Mouse (Mus musculus): Measurements from ENCODE around the gene Eif4enif1.
A peak's percentile ranks its signal among the peaks of the same experiment; 100 is the strongest.
"Not testable (repeated sequence)": the region's sequence is repeated elsewhere in the genome, so short reads cannot be mapped to it uniquely, and the experiment has no call there.

Eif4enif1 gene

GRCm38 (mm10) chr11:3202231-3202701, at the start of gene Eif4enif1:
Eif4enif1 (plus strand) TSS chr11:3202392.
- DNase-seq (ENCODE audit: low read depth, low spot score), result peak; percentile 95

DNA sequence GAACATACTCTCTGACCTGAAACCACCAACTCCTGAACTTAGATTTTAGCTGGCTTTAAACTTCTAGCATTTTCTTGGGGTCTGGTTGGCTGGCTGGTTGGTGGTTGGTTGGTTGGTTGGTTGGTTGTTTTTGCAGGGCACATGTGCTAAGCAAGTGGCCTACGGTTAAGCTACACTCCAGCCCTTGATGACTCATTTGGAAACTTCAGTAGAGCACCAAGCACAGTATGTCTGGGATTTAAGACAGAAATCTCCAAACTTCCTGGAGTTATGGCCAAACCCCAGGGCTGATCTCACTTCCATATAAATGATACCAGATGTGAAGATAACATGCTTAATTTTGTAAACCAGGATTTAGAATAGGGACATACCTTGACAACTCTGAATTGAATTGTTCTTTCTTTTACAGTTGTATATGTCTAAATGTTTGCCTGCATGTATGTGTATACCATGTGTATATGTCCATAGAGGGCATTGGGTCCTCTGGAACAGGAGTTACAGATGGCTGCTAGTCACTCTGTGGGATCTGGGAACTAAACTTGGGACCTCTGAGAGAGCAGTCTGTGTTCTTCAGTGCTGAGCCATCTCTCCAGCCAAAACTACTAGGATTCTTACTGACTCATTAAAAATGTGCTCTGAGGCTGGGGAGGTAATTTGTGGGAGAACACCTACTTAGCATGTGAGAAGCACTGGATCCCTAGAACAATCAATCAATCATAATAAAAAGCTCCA, 48.4 kb upstream of the Eif4enif1 start:
- peak; percentile 51 for DNase-seq (ENCODE audit: low read depth, low spot score)

DNA sequence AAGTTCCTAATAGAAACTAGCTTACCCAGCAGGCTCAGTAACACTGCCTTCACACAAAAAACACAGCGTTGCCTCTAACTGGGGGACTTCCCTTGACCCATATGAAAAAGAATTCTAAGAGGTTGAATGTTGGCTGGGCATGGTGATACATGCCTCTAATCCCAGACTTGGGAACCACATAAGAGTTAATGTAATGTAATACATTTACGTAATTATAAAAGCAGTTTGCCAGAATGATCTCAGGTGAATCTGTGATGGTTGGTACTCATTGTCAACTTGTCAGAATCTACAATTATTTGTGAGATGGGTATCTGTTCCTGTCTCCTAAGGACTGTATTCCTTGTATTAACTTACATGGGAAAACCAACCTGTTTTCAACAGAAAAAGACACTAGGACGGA, 45.2 kb upstream of the Eif4enif1 start:
- not testable (repeated sequence) for DNase-seq (ENCODE audit: low read depth, low spot score)

- not testable (repeated sequence) for DNase-seq (ENCODE audit: low read depth, low spot score)
Measured at GRCm38 (mm10) chr11:3157996-3158395, 44.2 kb upstream of the Eif4enif1 start.

DNA sequence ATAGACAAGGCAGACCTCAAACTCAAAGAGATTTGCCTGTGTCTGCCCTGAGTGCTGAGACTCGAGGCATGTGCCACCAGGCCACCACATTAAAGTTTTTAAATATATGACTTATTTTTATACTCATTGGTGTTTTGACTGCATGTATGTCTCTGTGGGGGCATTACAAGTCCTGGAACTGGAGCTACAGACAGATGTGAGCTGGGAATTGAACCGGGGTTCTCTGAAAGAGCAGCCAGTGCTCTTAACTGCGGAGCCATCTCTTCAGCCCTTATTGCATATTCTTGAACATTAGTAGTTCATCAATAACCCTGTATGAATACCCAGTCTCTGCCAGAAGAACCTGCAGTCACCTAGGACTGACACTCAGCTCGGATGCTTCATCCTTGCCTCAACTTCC, 43.4 kb upstream of the Eif4enif1 start:
- DNase-seq (ENCODE audit: low read depth, low spot score), result not testable (repeated sequence)

DNA sequence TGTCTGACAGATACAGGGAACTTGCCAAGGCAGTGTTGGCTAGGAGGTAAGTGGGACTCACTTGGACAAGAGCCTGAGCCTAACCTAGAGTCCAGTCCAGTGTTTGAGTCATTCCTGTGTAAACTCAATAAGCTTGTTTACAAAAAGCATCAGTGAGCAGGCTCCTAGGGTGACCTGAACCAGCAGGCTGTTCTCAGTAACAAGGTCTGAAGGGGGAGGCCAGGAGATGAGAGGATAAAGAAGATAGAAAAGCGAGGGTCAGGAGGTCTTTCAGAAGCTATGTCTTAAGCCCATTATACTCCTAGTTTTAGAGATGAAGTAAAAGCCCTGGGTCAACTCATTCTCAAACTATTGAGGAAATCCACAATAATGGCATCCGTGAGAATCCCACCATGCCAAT, 40.8 kb upstream of the Eif4enif1 start:
- DNase-seq (ENCODE audit: low read depth, low spot score), result not testable (repeated sequence)

DNA sequence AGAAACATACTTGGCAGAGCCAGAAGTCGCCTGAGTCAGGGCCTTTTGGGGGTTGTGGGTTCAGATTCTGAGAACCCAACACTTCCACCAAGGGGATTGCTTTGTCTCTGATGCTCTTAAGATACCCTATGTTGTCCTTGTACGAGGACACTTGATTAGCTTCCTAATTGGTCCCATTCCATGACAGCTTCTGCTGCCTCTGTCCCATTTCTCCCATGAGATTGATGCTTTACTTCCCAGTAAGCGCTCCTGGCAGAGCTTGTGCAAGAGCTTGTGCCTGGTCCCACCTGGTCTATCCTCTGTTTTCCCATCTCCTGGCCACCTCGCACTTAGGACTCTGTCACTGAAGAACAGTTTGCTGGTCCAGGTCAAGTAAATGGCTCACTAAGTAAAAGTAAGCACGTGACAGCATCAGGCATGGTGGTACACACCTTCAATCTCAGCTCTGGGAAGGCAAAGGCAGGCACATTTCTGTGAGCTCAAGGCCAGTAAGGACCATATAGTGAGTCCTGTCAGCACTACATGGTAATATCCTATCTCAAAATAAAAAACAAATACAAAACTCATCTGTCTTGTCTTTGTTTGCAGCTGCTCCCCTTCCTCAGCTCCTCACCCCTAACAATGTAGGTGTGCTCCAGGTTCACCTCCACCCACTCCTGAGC, 39.8 kb upstream of the Eif4enif1 start:
- not testable (repeated sequence) for DNase-seq (ENCODE audit: low read depth, low spot score)

DNA sequence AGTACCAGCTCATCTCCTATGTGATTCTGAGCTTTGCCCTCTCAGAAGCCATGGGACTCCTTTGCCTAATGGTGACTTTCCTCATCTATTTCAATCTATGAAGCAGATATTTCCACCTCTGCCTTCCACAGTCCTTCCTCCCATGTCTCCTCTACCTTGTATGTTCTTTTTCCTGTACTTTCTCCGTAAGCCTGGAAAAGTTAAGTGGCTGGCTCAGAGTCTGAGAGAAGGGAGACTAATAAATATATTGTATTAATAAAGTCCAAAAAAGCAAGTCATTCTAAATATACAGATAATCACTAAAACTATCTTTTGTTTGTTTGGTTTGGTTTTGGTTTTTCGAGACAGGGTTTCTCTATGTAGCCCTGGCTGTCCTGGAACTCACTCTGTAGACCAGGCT, 39.1 kb upstream of the Eif4enif1 start:
- not testable (repeated sequence) for DNase-seq (ENCODE audit: low read depth, low spot score)

- DNase-seq (ENCODE audit: low read depth, low spot score), result not testable (repeated sequence)
Measured at GRCm38 (mm10) chr11:3163661-3164060, 38.5 kb upstream of the Eif4enif1 start.

GRCm38 (mm10) chr11:3165210-3165782, 36.9 kb upstream of the Eif4enif1 start:
- not testable (repeated sequence) for DNase-seq (ENCODE audit: low read depth, low spot score)

DNA sequence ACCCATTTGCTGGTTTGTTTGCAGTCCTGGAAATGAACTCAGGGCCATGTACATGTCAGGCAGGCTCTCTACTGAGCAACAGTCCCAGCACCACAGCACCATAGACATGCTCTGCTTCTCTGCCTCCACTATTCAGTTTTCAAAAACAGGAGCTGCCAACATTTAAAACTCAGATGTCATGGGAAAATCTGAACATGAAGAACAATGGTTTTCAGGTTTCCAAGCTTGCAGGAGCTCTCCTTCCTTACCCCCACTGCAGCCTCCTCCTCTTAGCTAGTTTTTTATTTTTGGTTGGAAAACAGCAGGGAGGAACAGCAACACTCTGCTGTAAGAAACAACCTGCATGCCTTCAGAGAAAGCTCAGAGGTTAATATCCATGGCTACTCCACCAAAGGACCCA, 35.9 kb upstream of the Eif4enif1 start:
- DNase-seq (ENCODE audit: low read depth, low spot score), result not testable (repeated sequence)

- DNase-seq (ENCODE audit: low read depth, low spot score), result not testable (repeated sequence)
Measured at GRCm38 (mm10) chr11:3167129-3167528, 35.1 kb upstream of the Eif4enif1 start.

DNA sequence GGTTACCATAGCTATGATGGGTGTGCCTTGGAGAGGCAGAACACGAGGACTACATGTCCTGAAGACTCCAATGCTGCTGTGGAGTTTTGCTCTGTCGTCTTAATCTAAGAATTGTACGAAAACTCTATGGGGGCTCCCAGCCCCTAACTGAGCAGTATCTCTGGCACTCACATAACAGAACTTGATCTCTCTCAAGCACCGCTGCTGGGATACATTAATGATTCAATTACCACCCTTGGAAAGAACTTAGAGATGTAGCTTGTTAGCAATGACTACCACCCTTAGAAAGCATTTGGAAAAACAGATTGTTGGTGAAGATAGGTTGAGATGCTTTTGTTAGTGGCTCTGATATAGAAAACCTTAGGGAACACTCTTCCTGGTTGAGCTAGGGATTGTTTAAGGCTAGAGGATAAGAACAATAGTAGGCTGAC, 34.6 kb upstream of the Eif4enif1 start:
- DNase-seq (ENCODE audit: low read depth, low spot score), result not testable (repeated sequence)

DNA sequence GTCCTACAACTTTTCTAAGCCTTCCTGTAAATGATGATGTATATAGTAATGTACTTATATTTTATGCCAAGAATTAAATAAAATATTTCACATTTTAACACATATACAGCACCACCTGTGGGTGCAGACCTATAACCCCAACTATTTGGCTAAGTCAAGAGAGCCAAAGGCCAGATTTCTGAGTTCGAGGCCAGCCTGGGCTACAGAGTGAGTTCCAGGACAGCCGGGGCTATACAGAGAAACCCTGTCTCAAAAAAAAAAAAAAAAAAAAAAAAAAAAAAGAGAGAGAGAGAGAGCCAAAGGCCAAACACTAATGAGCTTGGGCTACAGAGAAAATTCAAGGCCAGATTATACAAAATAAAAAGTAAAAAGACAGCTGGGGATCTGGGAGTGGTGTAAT, 33.1 kb upstream of the Eif4enif1 start:
- not testable (repeated sequence) for DNase-seq (ENCODE audit: low read depth, low spot score)

DNA sequence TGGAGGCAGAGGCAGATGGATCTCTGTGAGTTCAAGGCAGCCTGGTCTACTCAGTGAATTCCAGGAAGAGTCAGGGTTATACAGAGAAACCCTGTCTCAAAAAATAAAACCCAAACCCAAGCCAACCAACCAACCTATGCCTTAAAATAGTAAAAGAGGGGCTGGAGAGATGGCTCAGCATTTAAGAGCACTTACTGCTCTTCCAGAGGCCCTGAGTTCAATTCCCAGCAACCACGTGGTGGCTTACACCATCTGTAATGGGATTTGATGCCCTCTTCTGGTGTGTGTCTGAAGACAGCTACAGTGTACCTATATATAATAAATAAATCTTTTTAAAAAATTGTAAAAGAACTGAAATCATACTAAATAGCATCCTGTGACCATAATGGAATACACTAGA, 30.3 kb upstream of the Eif4enif1 start:
- not testable (repeated sequence) for DNase-seq (ENCODE audit: low read depth, low spot score)

GRCm38 (mm10) chr11:3172526-3172925, 29.7 kb upstream of the Eif4enif1 start:
- not testable (repeated sequence) for DNase-seq (ENCODE audit: low read depth, low spot score)

DNA sequence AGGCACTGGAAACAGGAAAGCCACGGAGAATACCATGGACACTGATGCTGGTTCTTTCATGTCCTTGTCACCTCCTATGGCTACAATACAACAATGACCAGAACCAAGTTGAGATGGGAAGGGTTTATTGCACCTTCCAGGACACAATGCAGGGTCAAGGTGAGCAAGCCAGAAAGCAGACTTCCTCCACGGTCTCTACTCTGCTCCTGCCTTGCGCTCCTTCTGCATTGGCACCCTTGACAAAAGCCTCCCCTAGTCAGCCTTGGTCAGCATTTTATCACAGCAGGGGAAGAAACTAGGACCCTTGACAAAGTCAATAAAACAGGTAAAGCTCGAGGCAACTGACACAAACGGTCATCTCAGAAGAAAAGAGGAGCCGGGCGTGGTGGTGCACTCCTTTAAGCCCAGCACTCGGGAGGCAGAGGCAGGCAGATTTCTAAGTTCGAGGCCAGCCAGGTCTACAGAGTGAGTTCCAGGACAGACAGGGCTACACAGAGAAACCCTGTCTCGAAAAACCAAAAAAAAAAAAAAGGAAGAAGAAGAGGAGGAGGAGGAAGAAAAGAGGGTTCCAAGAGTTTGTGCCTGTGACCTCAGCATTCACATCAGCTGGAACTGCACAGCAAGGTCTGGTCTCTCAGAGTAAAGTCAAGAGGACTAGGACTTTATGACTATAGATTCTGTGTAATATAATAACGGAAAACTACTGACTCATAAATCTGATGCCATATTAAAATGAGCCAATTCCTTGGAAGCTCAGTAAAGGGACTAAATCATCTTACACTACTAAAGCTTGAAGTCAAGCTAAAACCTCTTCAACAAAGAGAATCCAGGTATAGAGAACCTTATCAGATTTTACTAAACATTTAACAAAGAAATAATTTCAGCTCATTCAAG, 28.5 kb upstream of the Eif4enif1 start:
- peak; percentile 57 for DNase-seq (ENCODE audit: low read depth, low spot score)

DNA sequence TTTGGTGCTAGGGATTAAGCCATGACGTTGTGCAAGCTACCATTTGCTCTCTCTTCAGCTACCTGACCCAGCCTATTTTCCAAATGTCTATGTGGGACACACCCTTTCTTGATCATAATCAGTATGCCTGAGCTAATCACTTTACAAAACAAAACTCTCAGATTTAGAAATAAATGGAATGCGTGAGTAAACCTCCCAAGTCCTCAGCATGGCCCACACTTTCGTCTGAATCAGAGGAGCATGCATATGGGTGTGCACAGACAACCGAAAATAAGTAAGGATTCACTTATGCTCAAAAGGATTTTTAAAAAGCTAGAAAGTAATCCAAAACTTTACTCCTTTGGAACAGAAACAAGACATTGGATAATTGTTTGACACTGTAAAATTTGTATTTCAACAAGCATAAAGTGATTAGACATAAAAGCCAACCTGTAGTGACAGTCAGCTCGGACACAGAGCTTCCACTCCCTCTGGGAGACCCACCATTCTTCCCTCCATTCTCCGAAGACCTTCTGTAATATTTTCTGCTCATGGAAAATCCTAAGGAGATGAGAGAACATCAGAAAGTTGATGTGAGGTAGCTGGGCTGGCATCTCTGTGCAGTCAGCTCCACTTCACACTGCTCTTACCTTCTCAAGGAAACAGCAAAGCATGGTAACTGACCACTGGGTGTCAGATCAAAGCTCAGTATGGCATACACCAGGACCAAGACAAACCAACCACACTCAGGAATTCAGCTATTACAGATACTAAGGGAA, 23.0 kb upstream of the Eif4enif1 start:
- not testable (repeated sequence) for DNase-seq (ENCODE audit: low read depth, low spot score)

GRCm38 (mm10) chr11:3179726-3180092, 22.5 kb upstream of the Eif4enif1 start:
- DNase-seq (ENCODE audit: low read depth, low spot score), result not testable (repeated sequence)

DNA sequence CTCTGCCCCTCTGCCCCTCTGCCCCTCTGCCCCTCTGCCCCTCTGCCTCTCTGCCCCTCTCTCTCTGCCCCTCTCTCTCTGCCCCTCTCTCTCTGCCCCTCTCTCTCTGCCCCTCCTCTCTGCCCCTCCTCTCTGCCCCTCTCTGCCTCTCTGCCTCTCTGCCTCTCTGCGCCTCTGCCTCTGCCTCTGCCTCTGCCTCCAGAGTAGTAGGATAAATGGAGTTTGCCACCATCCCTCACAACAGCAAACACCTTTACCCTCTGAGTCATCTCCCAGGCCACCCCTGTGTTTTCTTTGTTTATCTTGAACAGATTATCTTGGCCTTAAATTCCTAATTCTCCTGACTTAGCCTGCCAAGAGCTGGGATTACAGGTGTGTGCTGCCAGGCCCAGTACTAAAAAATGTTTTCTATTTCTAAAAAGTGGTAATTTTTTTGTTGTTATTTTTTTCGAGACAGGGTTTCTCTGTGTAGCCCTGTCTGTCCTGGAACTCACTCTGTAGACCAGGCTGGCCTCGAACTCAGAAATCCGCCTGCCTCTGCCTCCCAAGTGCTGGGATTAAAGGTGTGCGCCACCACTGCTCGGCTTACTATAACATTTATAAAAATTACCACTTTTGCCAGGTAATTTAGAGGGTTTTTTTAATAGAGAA, 21.6 kb upstream of the Eif4enif1 start:
- not testable (repeated sequence) for DNase-seq (ENCODE audit: low read depth, low spot score)

All from ZHBTc4 (cell line).